Mouse (Mus musculus) stomach, embryonic 16.5 days (tissue): Measurements from ENCODE around the gene Cdh4. TPM values are rescaled to one million over a fixed set of nuclear protein-coding genes. Genes with fewer than 3 reads are reported as not detected.

Experiments
- ATAC-seq: fragments of 200-750 bp; cut with Nextera tagmentation; 2 replicates; pipeline ENCODE4 v1.8.0; 2017; ENCODE audit warnings: moderate number of reproducible peaks, moderate TSS enrichment; ENCODE audit not compliant: insufficient read depth, low FRiP score
- H3K27ac ChIP-seq: fragments of 300-500 bp; sonication (generic); 2 replicates; pipeline ENCODE4 v1.5.1; 2014; ENCODE audit warnings: low read length
- H3K27me3 ChIP-seq: fragments of 300-500 bp; sonication (generic); 2 replicates; pipeline ENCODE4 v1.6.1; 2014; ENCODE audit warnings: low read length, control low read depth, mixed read lengths; ENCODE audit not compliant: control insufficient read depth, insufficient read depth
- H3K36me3 ChIP-seq: fragments of 300-500 bp; sonication (generic); 2 replicates; pipeline ENCODE4 v1.6.1; 2014; ENCODE audit warnings: low read length; ENCODE audit not compliant: control insufficient read depth, insufficient read depth
- H3K4me1 ChIP-seq: fragments of 300-500 bp; sonication (generic); 2 replicates; pipeline ENCODE4 v1.6.1; 2014; ENCODE audit warnings: low read length, control low read depth, mixed read lengths; ENCODE audit not compliant: control insufficient read depth, insufficient read depth
- H3K4me2 ChIP-seq: fragments of 300-500 bp; sonication (generic); 2 replicates; pipeline ENCODE4 v1.6.1; 2014; ENCODE audit warnings: low read depth, low read length, mixed read lengths
- H3K4me3 ChIP-seq: fragments of 300-500 bp; sonication (generic); replicated peaks from 2 replicates; pipeline ENCODE4 v1.5.1; 2014; ENCODE audit warnings: mild to moderate bottlenecking, low read length
- H3K9ac ChIP-seq: fragments of 300-500 bp; sonication (generic); 2 replicates; pipeline ENCODE4 v1.6.1; 2014; ENCODE audit warnings: low read length
- H3K9me3 ChIP-seq: fragments of 300-500 bp; sonication (generic); replicated peaks from 2 replicates; pipeline ENCODE4 v1.6.1; 2016; ENCODE audit warnings: low read length, control low read depth; ENCODE audit not compliant: control insufficient read depth
- WGBS: fragments of 180-500 bp; shearing (Covaris S2); extraction: QIAGEN DNeasy Blood & Tissue Kit; methylation state at CpG from one replicate; pipeline ENCODE4 v1.1.7; 2014; 5-methylcytosine and 5-hydroxymethylcytosine counted together
- polyA plus RNA-seq: library from polyadenylated mRNA; unstranded; fragments of >200 nt; fragmentation: Nextera tagmentation; extraction: Ambion mirVana; gene quantifications from 2 replicates; pipeline ENCODE4 v1.2.1, GENCODE M21; 2015

Gene Cdh4
- polyA plus RNA-seq, 1 experiment from 2014 or later = 4.4 TPM

- Histone ChIP-seq H3K27ac (no peak overlapping the region), H3K4me3 (no peak overlapping the region), H3K4me2 (no peak overlapping the region), H3K4me1 (no peaks in the 10 kb centered on the region), H3K9ac (no peak overlapping the region), H3K27me3 (0 out of 2 replicates have a peak, but pooled peaks cover 3% of the 10 kb centered on the region), H3K36me3 (no peaks in the 10 kb centered on the region), H3K9me3 (no peaks in the 10 kb centered on the region)
- ATAC-seq = no peak
- 33% methylated on average over 12 of the region's 12 CpGs for WGBS
Measured at GRCm38 (mm10) chr2:179687243-179687681, 245.0 kb downstream of the Cdh4 start.

- Histone ChIP-seq H3K27me3 (0 out of 2 replicates have a peak, but pooled peaks cover 3% of the 10 kb centered on the region), H3K4me2 (no peak overlapping the region), H3K4me3 (no peak overlapping the region), H3K27ac (no peak overlapping the region), H3K9ac (no peak overlapping the region), H3K9me3 (no peaks in the 10 kb centered on the region), H3K36me3 (no peaks in the 10 kb centered on the region), H3K4me1 (no peaks in the 10 kb centered on the region)
- ATAC-seq = no peak
- 76% methylated on average over 5 of the region's 5 CpGs for WGBS
Measured at GRCm38 (mm10) chr2:179688976-179689375, 246.7 kb downstream of the Cdh4 start.

GRCm38 (mm10) chr2:179689761-179690160 lies 247.5 kb downstream of the Cdh4 start:
- 60% methylated on average over 3 of the region's 3 CpGs for WGBS
- no peak for ATAC-seq
- H3K4me1 ChIP-seq = no peaks in the 10 kb centered on the region

DNA sequence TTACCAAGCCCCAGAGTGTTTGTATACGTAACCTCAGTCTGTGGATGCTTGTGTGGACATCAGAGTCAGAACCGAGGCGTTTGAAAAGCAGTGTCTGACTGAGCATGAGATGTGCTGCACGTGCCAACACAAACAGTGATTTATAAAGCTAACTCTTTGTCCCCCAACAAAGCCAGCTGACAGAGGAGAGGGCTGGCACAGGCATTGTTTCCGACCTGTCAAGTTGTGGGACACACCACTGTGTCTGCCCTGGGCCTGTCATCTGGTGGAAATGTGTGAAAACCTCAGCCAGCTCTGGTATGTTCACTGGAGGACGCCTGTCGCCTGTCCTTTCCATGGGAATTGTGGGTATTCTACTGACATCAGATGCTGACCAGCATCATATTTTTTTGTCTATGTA lies 248.3 kb downstream of the Cdh4 start:
- no peak for ATAC-seq
- no peak overlapping the region for H3K9ac ChIP-seq
- 47% methylated on average over 7 of the region's 7 CpGs for WGBS
- H3K27ac ChIP-seq = no peak overlapping the region
- H3K36me3 ChIP-seq = no peaks in the 10 kb centered on the region
- no peaks in the 10 kb centered on the region for H3K9me3 ChIP-seq
- H3K4me3 ChIP-seq = no peak overlapping the region
- no peak overlapping the region for H3K4me2 ChIP-seq
- H3K27me3 ChIP-seq = 0 out of 2 replicates have a peak, but pooled peaks cover 3% of the 10 kb centered on the region
- no peaks in the 10 kb centered on the region for H3K4me1 ChIP-seq

More at GRCm38 (mm10) chr2:179689761-179690160, 247.5 kb downstream of the Cdh4 start:
- Histone ChIP-seq H3K4me2 (no peak overlapping the region), H3K27me3 (0 out of 2 replicates have a peak, but pooled peaks cover 3% of the 10 kb centered on the region), H3K9me3 (no peaks in the 10 kb centered on the region), H3K4me3 (no peak overlapping the region), H3K36me3 (no peaks in the 10 kb centered on the region), H3K9ac (no peak overlapping the region), H3K27ac (no peak overlapping the region)

- no peak overlapping the region for H3K4me3 ChIP-seq
- 53% methylated on average over 9 of the region's 9 CpGs for WGBS
- no peak overlapping the region for H3K4me2 ChIP-seq
- no peaks in the 10 kb centered on the region for H3K9me3 ChIP-seq
- no peak overlapping the region for H3K9ac ChIP-seq
- no peaks in the 10 kb centered on the region for H3K36me3 ChIP-seq
- ATAC-seq = no peak
- no peak overlapping the region for H3K27ac ChIP-seq
- 0 out of 2 replicates have a peak, but pooled peaks cover 3% of the 10 kb centered on the region for H3K27me3 ChIP-seq
- H3K4me1 ChIP-seq = no peaks in the 10 kb centered on the region
Measured at GRCm38 (mm10) chr2:179694936-179695335, 252.7 kb downstream of the Cdh4 start.

DNA sequence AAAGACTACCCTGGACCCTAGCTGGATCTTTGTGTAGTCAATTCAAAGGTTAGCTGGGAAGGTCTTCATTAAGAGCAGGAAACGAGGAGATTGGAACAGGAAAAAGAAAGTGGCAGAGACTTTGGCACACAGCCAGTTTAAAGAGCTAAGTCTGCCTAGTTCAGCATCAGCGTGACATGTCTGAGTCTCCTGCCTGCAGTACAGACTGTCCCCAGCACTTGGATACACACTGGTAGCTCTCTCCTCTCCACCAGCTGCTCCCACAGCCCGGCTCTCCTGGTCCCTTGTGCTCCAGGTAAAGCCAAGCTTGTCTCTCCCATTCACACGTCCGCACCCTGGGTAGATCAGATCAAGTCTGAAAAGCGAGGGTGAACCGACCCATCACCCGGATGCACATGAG lies 255.4 kb downstream of the Cdh4 start:
- Histone ChIP-seq H3K36me3 (no peaks in the 10 kb centered on the region), H3K9me3 (no peaks in the 10 kb centered on the region), H3K9ac (no peak overlapping the region), H3K4me1 (no peaks in the 10 kb centered on the region), H3K27me3 (no peaks in the 10 kb centered on the region), H3K4me2 (no peak overlapping the region), H3K27ac (no peak overlapping the region), H3K4me3 (no peak overlapping the region)
- no peak for ATAC-seq
- WGBS = 79% methylated on average over 8 of the region's 8 CpGs

DNA sequence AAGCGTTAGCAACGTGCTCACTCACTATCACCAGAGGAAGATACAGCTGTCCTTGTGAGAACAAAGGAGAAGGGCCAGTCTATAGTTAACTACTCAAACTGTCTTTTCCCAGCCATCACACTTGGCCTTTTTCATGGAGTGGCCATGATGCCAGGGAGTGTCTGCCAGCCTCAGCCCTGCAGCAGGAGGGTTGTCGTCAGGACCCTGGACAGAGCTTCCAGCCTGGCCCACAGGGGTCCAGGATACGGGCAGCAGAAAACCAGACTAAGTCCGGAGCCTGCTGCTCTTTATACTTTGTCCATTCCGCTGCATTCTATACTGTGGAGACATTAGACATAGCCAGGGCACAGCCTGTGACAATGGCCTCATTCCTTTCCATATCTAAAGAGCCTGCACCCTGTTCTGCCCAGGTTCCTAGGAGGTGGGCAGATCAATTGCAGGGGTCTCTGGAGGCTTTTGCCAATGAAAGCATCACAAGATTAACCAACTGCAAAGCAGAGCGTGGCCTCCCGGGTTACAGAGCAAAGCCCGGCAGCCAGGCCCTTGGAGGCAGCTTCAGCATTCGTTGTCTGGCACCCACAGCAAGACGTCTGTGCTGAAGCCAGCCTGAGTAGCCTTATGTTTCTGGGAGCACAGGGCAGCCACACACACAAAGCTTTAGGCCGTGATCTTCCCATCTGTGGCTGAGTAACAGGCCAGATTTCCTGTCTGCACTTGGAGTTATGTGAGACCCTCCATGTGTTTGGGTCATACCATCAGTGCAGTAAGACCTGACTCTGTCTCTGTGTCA lies 256.2 kb downstream of the Cdh4 start:
- ATAC-seq = no peak
- H3K36me3 ChIP-seq = no peaks in the 10 kb centered on the region
- H3K9ac ChIP-seq = no peak overlapping the region
- no peaks in the 10 kb centered on the region for H3K9me3 ChIP-seq
- no peaks in the 10 kb centered on the region for H3K27me3 ChIP-seq
- H3K4me1 ChIP-seq = no peaks in the 10 kb centered on the region
- no peak overlapping the region for H3K4me2 ChIP-seq
- no peak overlapping the region for H3K27ac ChIP-seq
- no peak overlapping the region for H3K4me3 ChIP-seq
- 49% methylated on average over 12 of the region's 12 CpGs for WGBS

GRCm38 (mm10) chr2:179705043-179705442 lies 262.8 kb downstream of the Cdh4 start:
- Histone ChIP-seq H3K4me2 (no peak overlapping the region), H3K4me1 (no peaks in the 10 kb centered on the region), H3K4me3 (no peak overlapping the region), H3K9me3 (no peaks in the 10 kb centered on the region), H3K27ac (no peak overlapping the region), H3K27me3 (no peaks in the 10 kb centered on the region), H3K36me3 (no peaks in the 10 kb centered on the region), H3K9ac (no peak overlapping the region)
- WGBS = 83% methylated on average over 11 of the region's 11 CpGs
- ATAC-seq = no peak

DNA sequence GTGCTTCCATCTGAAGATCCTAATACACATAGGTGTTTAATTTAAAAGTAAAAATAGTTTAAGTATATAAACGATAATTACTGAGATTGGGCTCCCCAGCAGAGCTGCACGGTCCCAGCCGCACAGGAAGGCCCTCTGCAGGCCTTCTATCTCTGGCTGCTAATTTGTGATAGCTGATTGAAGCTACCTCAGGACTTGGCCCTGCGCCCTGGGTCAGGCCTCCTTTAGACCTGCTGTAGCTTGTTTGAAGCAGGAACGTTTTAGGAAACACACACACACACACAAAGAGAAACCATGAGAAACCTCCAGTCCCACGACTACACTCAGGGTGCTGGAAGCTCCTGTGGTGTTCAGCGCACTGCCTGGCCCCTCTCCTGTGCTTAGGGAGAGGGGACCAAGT lies 263.2 kb downstream of the Cdh4 start:
- H3K4me1 ChIP-seq = no peaks in the 10 kb centered on the region
- no peak overlapping the region for H3K27ac ChIP-seq
- no peaks in the 10 kb centered on the region for H3K9me3 ChIP-seq
- no peak for ATAC-seq
- no peaks in the 10 kb centered on the region for H3K36me3 ChIP-seq
- H3K4me3 ChIP-seq = no peak overlapping the region
- no peak overlapping the region for H3K9ac ChIP-seq
- WGBS = 77% methylated on average over 7 of the region's 7 CpGs
- H3K27me3 ChIP-seq = no peaks in the 10 kb centered on the region
- no peak overlapping the region for H3K4me2 ChIP-seq
